Mouse (Mus musculus) forebrain, embryonic 14.5 days (tissue): Measurements from ENCODE around the gene Dcaf15. TPM values are rescaled to one million over a fixed set of nuclear protein-coding genes. Genes with fewer than 3 reads are reported as not detected.

ENCODE experiments used
- ATAC-seq: fragments of 200-750 bp; cut with Nextera tagmentation; 2 replicates; pipeline ENCODE4 v1.8.0; 2017; ENCODE audit warnings: mild to moderate bottlenecking, moderate library complexity
- DNase-seq: peaks from one replicate; pipeline ENCODE4 v3.0.0-alpha.2; 2015; ENCODE audit warnings: low spot score
- H3K27ac ChIP-seq: fragments of 300-500 bp; sonication (generic); 2 replicates; pipeline ENCODE4 v1.5.1; 2014; ENCODE audit warnings: low read depth, mild to moderate bottlenecking, control low read depth, low read length, moderate library complexity
- H3K27me3 ChIP-seq: fragments of 300-500 bp; sonication (generic); replicated peaks from 2 replicates; pipeline ENCODE4 v1.6.1; 2014; ENCODE audit warnings: low read length, control low read depth, mixed read lengths; ENCODE audit not compliant: control insufficient read depth, insufficient read depth
- H3K36me3 ChIP-seq: fragments of 300-500 bp; sonication (generic); 2 replicates; pipeline ENCODE4 v1.6.1; 2014; ENCODE audit warnings: low read length, control low read depth; ENCODE audit not compliant: control insufficient read depth, insufficient read depth
- H3K4me1 ChIP-seq: fragments of 300-500 bp; sonication (generic); 2 replicates; pipeline ENCODE4 v1.6.1; 2014; ENCODE audit warnings: antibody characterized with exemption, low read length, control low read depth; ENCODE audit not compliant: control insufficient read depth, insufficient read depth
- H3K4me2 ChIP-seq: fragments of 300-500 bp; sonication (generic); 2 replicates; pipeline ENCODE4 v1.6.1; 2014; ENCODE audit warnings: mild to moderate bottlenecking, control low read depth, low read length
- H3K4me3 ChIP-seq: fragments of 300-500 bp; sonication (generic); 2 replicates; pipeline ENCODE4 v1.5.1; 2014; ENCODE audit warnings: low read depth, low read length, control low read depth
- H3K9ac ChIP-seq: fragments of 300-500 bp; sonication (generic); 2 replicates; pipeline ENCODE4 v1.6.1; 2014; ENCODE audit warnings: mild to moderate bottlenecking, low read length, control low read depth, moderate library complexity
- H3K9me3 ChIP-seq: fragments of 300-500 bp; sonication (generic); replicated peaks from 2 replicates; pipeline ENCODE4 v1.6.1; 2016; ENCODE audit warnings: low read length, control low read depth, mixed read lengths; ENCODE audit not compliant: control insufficient read depth
- WGBS: fragments of 180-500 bp; shearing (Covaris S2); extraction: QIAGEN DNeasy Blood & Tissue Kit; methylation state at CpG from one replicate; pipeline ENCODE4 v1.1.7; 2014; 5-methylcytosine and 5-hydroxymethylcytosine counted together
- polyA plus RNA-seq: library from polyadenylated mRNA; unstranded; fragments of >200 nt; fragmentation: Nextera tagmentation; extraction: Ambion mirVana; gene quantifications from 2 replicates; pipeline ENCODE4 v1.2.1, GENCODE M21; 2014

The Dcaf15 gene
- polyA plus RNA-seq, 1 experiment from 2014 or later, result 17.8 TPM

GRCm38 (mm10) chr8:84132225-84132624, 27.7 kb upstream of the Dcaf15 start:
- no peak overlapping the region for H3K27ac ChIP-seq
- H3K4me1 ChIP-seq, result no peaks in the 10 kb centered on the region
- peaks cover 58% of the 10 kb centered on the region for H3K36me3 ChIP-seq
- ATAC-seq (no peak), DNase-seq (no peak)
- no peaks in the 10 kb centered on the region for H3K27me3 ChIP-seq
- H3K9ac ChIP-seq, result no peak overlapping the region
- no peaks in the 10 kb centered on the region for H3K9me3 ChIP-seq
- no peak overlapping the region for H3K4me3 ChIP-seq
- H3K4me2 ChIP-seq, result no peak overlapping the region
- WGBS, result 88% methylated on average over 8 of the region's 8 CpGs

- WGBS, result 49% methylated on average over 30 of the region's 30 CpGs
- DNase-seq (no peak), ATAC-seq (no peak)
- Histone ChIP-seq H3K4me2 (no peak overlapping the region), H3K9me3 (no peaks in the 10 kb centered on the region), H3K4me1 (no peaks in the 10 kb centered on the region), H3K27me3 (no peaks in the 10 kb centered on the region), H3K27ac (no peak overlapping the region), H3K36me3 (peaks cover 44% of the 10 kb centered on the region), H3K4me3 (no peak overlapping the region), H3K9ac (peak overlapping the region; percentile 46; the same call in 1 of the 2 replicates)
Observed at GRCm38 (mm10) chr8:84130806-84131205, 26.2 kb upstream of the Dcaf15 start.

- Histone ChIP-seq H3K4me2 (no peak overlapping the region), H3K27ac (no peak overlapping the region), H3K27me3 (no peaks in the 10 kb centered on the region), H3K4me3 (no peak overlapping the region), H3K9me3 (no peaks in the 10 kb centered on the region), H3K36me3 (peaks cover 19% of the 10 kb centered on the region), H3K4me1 (no peaks in the 10 kb centered on the region), H3K9ac (no peak overlapping the region)
- WGBS, result 71% methylated on average over 8 of the region's 8 CpGs
- DNase-seq, result no peak
- ATAC-seq, result no peak; the same call in 1 of the 2 replicates
Observed at GRCm38 (mm10) chr8:84128277-84128676, 23.7 kb upstream of the Dcaf15 start.

- Histone ChIP-seq H3K9me3 (no peaks in the 10 kb centered on the region), H3K4me1 (no peaks in the 10 kb centered on the region), H3K4me2 (no peak overlapping the region), H3K4me3 (no peak overlapping the region), H3K36me3 (peaks cover 9% of the 10 kb centered on the region; the same call in 1 of the 2 replicates), H3K9ac (no peak overlapping the region), H3K27ac (no peak overlapping the region), H3K27me3 (no peaks in the 10 kb centered on the region)
- ATAC-seq (no peak), DNase-seq (no peak)
- WGBS, result 76% methylated on average over 17 of the region's 17 CpGs
Observed at GRCm38 (mm10) chr8:84127202-84127901, 22.8 kb upstream of the Dcaf15 start.

- DNase-seq, result no peak
- Histone ChIP-seq H3K27me3 (no peaks in the 10 kb centered on the region), H3K36me3 (0 out of 2 replicates have a peak, but pooled peaks cover 4% of the 10 kb centered on the region), H3K4me3 (no peak overlapping the region), H3K9ac (no peak overlapping the region), H3K9me3 (no peaks in the 10 kb centered on the region), H3K4me1 (no peaks in the 10 kb centered on the region), H3K4me2 (no peak overlapping the region), H3K27ac (no peak overlapping the region)
- WGBS, result 83% methylated on average over 2 of the region's 2 CpGs
- ATAC-seq, result no peak
Observed at GRCm38 (mm10) chr8:84126742-84127141, 22.2 kb upstream of the Dcaf15 start.

DNA sequence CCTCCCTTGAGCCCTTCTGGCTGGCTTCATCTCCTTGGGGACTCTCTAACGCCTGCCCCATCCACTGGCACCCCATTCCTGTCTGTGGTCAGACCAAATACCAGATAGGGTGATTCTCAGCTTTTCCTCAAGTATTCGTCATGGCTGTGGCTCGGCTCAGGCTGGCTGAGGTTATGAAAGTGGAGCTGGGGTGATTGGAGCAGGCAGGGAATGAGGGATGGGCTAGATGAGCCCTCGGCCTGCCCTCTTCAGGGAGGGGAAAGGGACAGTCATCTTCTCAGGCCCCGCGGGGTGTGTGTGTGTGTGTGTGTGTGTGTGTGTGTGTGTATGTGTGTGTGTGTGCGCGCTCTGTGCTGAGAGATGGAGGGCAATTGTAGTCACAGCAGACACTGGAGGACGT, 21.1 kb upstream of the Dcaf15 start, which contains the start of gene Podnl1:
Gene Podnl1 (plus strand): TSS at position 334 of the 400 bp plus-strand sequence.
- no peak for DNase-seq
- H3K4me3 ChIP-seq, result no peak within 1 kb of the TSS
- 72% methylated on average over 8 of the region's 9 CpGs for WGBS
- H3K4me2 ChIP-seq, result no peak within 1 kb of the TSS
- H3K27ac ChIP-seq, result no peak within 1 kb of the TSS
- H3K4me1 ChIP-seq, result no peaks in the 10 kb centered on the region
- ATAC-seq, result no peak
- no peaks in the 10 kb centered on the region for H3K27me3 ChIP-seq
- H3K9ac ChIP-seq, result no peak within 1 kb of the TSS
- H3K36me3 ChIP-seq, result no peaks in the 10 kb centered on the region
- H3K9me3 ChIP-seq, result no peaks in the 10 kb centered on the region

- H3K4me3 ChIP-seq, result no peak overlapping the region
- no peaks in the 10 kb centered on the region for H3K27me3 ChIP-seq
- no peaks in the 10 kb centered on the region for H3K36me3 ChIP-seq
- no peak for DNase-seq
- H3K4me1 ChIP-seq, result no peaks in the 10 kb centered on the region
- H3K27ac ChIP-seq, result no peak overlapping the region
- H3K9ac ChIP-seq, result no peak overlapping the region
- no peaks in the 10 kb centered on the region for H3K9me3 ChIP-seq
- no peak for ATAC-seq
- WGBS, result 86% methylated on average over 3 of the region's 3 CpGs
- no peak overlapping the region for H3K4me2 ChIP-seq
Observed at GRCm38 (mm10) chr8:84122151-84122550, 17.6 kb upstream of the Dcaf15 start.

DNA sequence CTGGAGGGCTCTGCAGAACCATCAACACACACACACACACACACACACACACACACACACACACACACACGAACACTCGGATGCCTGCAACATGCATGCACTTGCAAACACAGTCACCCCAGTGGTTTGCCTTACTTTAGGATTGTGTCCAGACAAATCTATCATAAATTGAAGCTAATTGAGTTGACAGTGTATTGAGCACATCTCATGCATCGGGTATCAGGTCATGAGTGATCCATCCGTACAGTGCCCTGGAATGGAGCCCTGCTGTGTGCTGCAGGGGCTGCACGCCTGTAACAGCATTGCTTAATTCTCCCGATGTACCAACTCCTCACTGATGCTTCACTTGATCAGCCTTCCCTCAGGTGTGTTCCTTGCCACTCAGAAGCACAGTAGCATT, 11.1 kb upstream of the Dcaf15 start:
- H3K4me3 ChIP-seq, result no peak overlapping the region
- ATAC-seq, result no peak
- H3K4me2 ChIP-seq, result no peak overlapping the region
- 81% methylated on average over 6 of the region's 6 CpGs for WGBS
- no peaks in the 10 kb centered on the region for H3K27me3 ChIP-seq
- no peak overlapping the region for H3K27ac ChIP-seq
- H3K4me1 ChIP-seq, result no peaks in the 10 kb centered on the region
- DNase-seq, result no peak
- H3K9ac ChIP-seq, result no peak overlapping the region
- H3K9me3 ChIP-seq, result no peaks in the 10 kb centered on the region
- H3K36me3 ChIP-seq, result no peaks in the 10 kb centered on the region

GRCm38 (mm10) chr8:84106216-84107040, 1.9 kb upstream of the Dcaf15 start:
- no peak for DNase-seq
- no peak overlapping the region for H3K27ac ChIP-seq
- H3K4me2 ChIP-seq, result no peak overlapping the region
- 96% methylated on average over 6 of the region's 6 CpGs for WGBS
- peaks cover 14% of the 10 kb centered on the region for H3K4me1 ChIP-seq
- no peak overlapping the region for H3K4me3 ChIP-seq
- peaks cover 14% of the 10 kb centered on the region for H3K36me3 ChIP-seq
- H3K27me3 ChIP-seq, result no peaks in the 10 kb centered on the region
- ATAC-seq, result no peak
- H3K9ac ChIP-seq, result no peak overlapping the region
- no peaks in the 10 kb centered on the region for H3K9me3 ChIP-seq
